Mouse (Mus musculus) liver, embryonic 14 days (tissue): ENCODE measurements around the gene Trp53. TPM values are rescaled to one million over a fixed set of nuclear protein-coding genes. Genes with fewer than 3 reads are reported as not detected.

ENCODE experiments used
- polyA plus RNA-seq: library from polyadenylated mRNA; depleted of rRNA; stranded (reverse); fragments of >200 nt; gene quantifications from 2 replicates; pipeline ENCODE4 v1.2.3, GENCODE M21; 2012; rRNA removed

The Trp53 gene
- 61.5 and 74.1 TPM in 2 replicates for polyA plus RNA-seq

GRCm38 (mm10) chr11:69580091-69580514 is at the start of gene Trp53, which contains the start of gene Wrap53:
Gene Trp53 (plus strand): TSS chr11:69580359.
Gene Wrap53 (minus strand): TSS chr11:69580255.

GRCm38 (mm10) chr11:69549060-69549656 is 31.0 kb upstream of the Trp53 start, which contains the start of gene Dnah2:
Gene Dnah2 (minus strand): TSS chr11:69549110.

GRCm38 (mm10) chr11:69559851-69560765 is 20.1 kb upstream of the Trp53 start, which contains the start of gene Efnb3:
Gene Efnb3 (minus strand): TSS chr11:69560205.

GRCm38 (mm10) chr11:69605726-69606490 is 25.7 kb downstream of the Trp53 start, which contains the start of gene Atp1b2:
Gene Atp1b2 (minus strand): TSS chr11:69605942.

GRCm38 (mm10) chr11:69617805-69618204 is 37.6 kb downstream of the Trp53 start, which contains the start of gene Shbg:
Gene Shbg (minus strand): TSS chr11:69617905.

GRCm38 (mm10) chr11:69621571-69622268 is 41.6 kb downstream of the Trp53 start, which contains the start of gene Sat2:
Gene Sat2 (plus strand): TSS chr11:69622024.

GRCm38 (mm10) chr11:69632284-69633089 is 52.3 kb downstream of the Trp53 start, which contains the start of gene Fxr2:
Gene Fxr2 (plus strand): TSS chr11:69632990.

Other genes starting within 250 kb of the Trp53 start
- gene Rnf227, start 239.9 kb upstream of the Trp53 start, polyA plus RNA-seq = 0.39 and 0.54 TPM in 2 replicates
- 12.1 and 13.2 TPM in 2 replicates for gene Chd3, start 211.0 kb upstream of the Trp53 start, polyA plus RNA-seq
- gene Naa38, start 184.9 kb upstream of the Trp53 start, polyA plus RNA-seq = 67.1 and 70.4 TPM in 2 replicates
- gene Cyb5d1, start 184.7 kb upstream of the Trp53 start, polyA plus RNA-seq = 9.2 and 9.3 TPM in 2 replicates
- 3.5 and 4.0 TPM in 2 replicates for gene Tmem88, start 182.1 kb upstream of the Trp53 start, polyA plus RNA-seq
- 0.93 and 1.4 TPM in 2 replicates for gene Kdm6b, start 166.7 kb upstream of the Trp53 start, polyA plus RNA-seq
- 0.01 and 0.06 TPM in 2 replicates for gene Dnah2, start 31.2 kb upstream of the Trp53 start, polyA plus RNA-seq
- gene Efnb3, start 20.2 kb upstream of the Trp53 start, polyA plus RNA-seq = 0.90 and 0.99 TPM in 2 replicates
- gene Wrap53, start 104 bp upstream of the Trp53 start, polyA plus RNA-seq = 8.8 and 10.8 TPM in 2 replicates
- gene Atp1b2, start 25.6 kb downstream of the Trp53 start, polyA plus RNA-seq = 17.8 and 21.7 TPM in 2 replicates
- 19.1 and 24.0 TPM in 2 replicates for gene Shbg, start 37.5 kb downstream of the Trp53 start, polyA plus RNA-seq
- 5.7 and 7.0 TPM in 2 replicates for gene Sat2, start 41.7 kb downstream of the Trp53 start, polyA plus RNA-seq
- gene Fxr2, start 52.6 kb downstream of the Trp53 start, polyA plus RNA-seq = 21.3 and 22.6 TPM in 2 replicates
- 0.02 and 0.09 TPM in 2 replicates for gene Sox15, start 75.0 kb downstream of the Trp53 start, polyA plus RNA-seq
- 34.7 and 42.4 TPM in 2 replicates for gene Mpdu1, start 82.3 kb downstream of the Trp53 start, polyA plus RNA-seq
- gene Cd68, start 85.8 kb downstream of the Trp53 start, polyA plus RNA-seq = 7.8 and 10.5 TPM in 2 replicates
- 445 and 498 TPM in 2 replicates for gene Eif4a1, start 92.1 kb downstream of the Trp53 start, polyA plus RNA-seq
- gene Senp3, start 101.7 kb downstream of the Trp53 start, polyA plus RNA-seq = 46.2 and 57.7 TPM in 2 replicates
- 0.29 and 0.31 TPM in 2 replicates for gene Tnfsf13, start 105.4 kb downstream of the Trp53 start, polyA plus RNA-seq
- gene Tnfsf12, start 115.5 kb downstream of the Trp53 start, polyA plus RNA-seq = 3.4 and 3.8 TPM in 2 replicates
- 0.77 and 0.86 TPM in 2 replicates for gene Tnfsfm13, start 115.7 kb downstream of the Trp53 start, polyA plus RNA-seq
- gene Polr2a, start 178.3 kb downstream of the Trp53 start, polyA plus RNA-seq = 12.7 and 15.6 TPM in 2 replicates
- gene Slc35g3, start 181.6 kb downstream of the Trp53 start, polyA plus RNA-seq = 0.03 TPM in 1 of 2 replicates, not detected in the other
- gene Zbtb4, start 185.6 kb downstream of the Trp53 start, polyA plus RNA-seq = 1.2 and 1.5 TPM in 2 replicates
- 0.69 and 1.5 TPM in 2 replicates for gene Chrnb1, start 215.6 kb downstream of the Trp53 start, polyA plus RNA-seq
- 0.40 and 0.51 TPM in 2 replicates for gene Fgf11, start 221.5 kb downstream of the Trp53 start, polyA plus RNA-seq
- 0.24 and 0.25 TPM in 2 replicates for gene Tmem102, start 225.3 kb downstream of the Trp53 start, polyA plus RNA-seq
- not detected in 2 replicates for gene Gm39566, start 234.9 kb downstream of the Trp53 start, polyA plus RNA-seq
- gene Spem2, start 238.1 kb downstream of the Trp53 start, polyA plus RNA-seq = not detected in 2 replicates
- not detected in 2 replicates for gene Spem1, start 241.8 kb downstream of the Trp53 start, polyA plus RNA-seq